Mouse (Mus musculus) right cerebral cortex, postnatal 25 days (tissue): ENCODE data around the gene Cpped1.

ENCODE experiments used
- DNase-seq: peaks from one replicate; pipeline ENCODE4 v3.0.0; 2022

The Cpped1 gene

DNA sequence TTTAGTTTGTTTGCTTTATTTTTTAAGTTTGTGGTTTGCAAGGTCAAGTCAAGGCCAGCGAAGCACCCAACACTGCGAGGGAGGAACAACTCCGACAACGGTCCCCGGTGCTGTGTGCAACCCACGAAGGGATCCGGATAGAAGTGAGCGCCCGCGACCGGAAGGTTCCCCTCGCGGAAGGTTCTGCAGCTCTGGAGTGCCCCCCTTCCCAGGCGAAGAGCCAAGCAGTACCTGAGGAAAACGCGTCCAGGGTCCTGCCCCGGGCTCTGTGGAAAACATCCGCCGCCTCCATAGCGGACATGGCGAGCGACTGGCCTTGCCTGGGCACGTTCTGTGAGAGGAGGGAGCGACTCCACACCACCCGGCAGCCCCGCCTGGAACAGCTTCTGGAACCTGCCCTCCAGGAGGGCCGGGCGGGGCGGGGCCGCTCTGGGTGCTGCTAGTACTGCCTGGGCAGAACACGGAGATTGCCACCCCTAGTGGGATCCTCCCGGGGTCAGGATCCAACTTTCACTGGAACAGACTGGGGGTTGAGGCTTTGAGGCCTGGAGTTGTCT, at the start of gene Cpped1:
Gene Cpped1 (minus strand): TSS at position 411 of the 557 bp plus-strand sequence.
- DNase-seq: peak; percentile 89

DNA sequence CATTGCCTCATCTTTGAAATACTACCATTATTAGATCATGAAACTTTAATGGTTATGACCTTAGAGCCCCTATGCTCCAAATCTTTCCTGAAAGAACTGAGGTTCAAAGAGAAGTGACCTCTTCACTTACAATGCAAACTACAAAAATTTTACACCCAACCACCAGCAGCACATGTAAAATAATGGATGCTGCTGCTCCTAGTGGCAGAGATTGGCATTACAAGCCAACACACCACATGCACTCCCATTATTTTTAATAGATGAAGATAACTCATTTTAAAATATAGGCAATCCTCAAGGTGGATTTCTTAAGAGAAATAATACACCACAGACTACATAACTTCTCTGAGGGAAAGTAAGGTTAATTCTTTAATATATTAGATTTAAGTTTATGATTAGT, 31.2 kb upstream of the Cpped1 start:
- no peak for DNase-seq

DNA sequence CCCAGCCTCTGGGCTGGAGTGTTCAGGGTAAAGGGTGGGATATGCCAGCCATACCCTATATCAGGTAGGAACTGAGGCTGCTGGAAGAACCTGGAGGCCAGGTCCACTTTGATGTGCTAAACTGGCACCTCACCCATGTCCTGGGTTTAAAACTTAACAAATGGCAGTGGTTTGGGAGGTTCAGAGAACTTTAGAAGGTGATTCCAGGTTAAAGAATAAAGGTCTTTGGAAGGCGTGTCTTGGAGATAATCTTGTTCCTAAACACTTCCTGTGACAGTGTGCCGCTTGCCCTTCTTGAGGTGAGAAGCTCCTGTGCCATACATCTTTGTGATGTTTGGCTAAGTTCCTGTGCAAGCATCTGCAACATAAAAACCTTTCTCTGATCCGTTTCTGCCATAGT, 1.6 kb upstream of the Cpped1 start:
- no peak for DNase-seq

DNA sequence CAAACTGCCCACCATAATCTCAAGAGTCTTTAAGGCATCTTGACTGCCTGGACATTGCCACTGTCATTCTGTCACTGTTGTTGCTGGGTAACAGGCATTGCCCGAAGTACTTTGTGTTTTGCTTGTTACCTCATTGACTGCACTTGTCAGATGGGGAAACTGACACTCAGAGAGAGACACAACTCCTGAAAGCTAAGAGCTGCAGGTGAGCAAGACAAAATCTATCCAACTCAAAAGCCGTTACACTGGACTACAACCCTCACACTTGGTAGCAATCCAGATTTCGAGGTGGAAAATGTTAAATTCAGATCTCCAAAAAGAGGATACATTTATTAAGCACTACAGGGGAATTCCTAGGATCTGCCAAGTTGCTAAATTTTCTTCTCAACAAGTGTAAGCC, 572 bp upstream of the Cpped1 start:
- no peak for DNase-seq

DNA sequence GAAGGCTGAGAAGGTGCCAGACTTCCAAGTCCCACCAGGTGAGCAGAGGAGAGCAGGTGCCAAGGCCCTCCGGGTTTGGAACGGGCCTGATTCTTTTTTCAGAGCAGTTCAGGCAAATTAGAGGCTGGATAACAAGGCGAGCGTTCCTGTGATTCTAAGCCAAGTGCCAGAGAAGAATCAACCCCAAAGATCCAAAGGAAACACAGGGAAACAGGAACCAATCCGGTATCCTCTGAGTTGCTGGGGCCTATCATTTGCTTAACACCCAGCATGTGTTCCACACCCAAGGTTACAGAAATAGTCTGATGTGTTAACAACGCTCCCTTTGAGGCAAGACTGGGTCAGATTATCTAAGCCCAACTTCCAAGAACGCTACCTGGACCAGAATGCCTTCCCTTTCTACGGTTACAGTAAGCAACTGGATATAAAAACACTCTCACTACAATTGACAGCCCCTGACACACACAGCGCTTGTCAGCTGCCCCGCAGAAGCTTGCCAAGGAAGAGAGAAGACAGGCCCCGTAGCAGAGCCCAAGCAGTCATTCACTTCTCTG, 707 bp downstream of the Cpped1 start:
- no peak for DNase-seq

DNA sequence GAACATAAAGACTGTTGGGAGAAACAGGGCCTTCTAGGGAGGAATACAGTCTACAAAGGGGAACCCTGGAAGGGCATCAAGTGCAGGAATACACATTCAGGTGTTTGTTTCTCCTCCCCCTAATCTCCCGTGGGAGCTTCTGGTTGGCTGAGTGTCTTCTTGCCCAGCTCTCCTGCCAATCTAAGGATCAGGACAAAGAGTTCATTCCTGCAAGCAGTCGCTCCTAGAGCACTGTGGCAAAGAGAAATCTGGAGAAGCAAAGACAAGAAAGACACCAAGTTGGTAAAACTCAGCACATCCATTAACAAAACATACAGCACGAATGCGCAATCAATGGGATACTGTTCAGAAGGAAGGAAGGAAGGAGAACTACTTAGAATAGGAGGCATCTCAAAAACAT, 1.4 kb downstream of the Cpped1 start:
- no peak for DNase-seq

DNA sequence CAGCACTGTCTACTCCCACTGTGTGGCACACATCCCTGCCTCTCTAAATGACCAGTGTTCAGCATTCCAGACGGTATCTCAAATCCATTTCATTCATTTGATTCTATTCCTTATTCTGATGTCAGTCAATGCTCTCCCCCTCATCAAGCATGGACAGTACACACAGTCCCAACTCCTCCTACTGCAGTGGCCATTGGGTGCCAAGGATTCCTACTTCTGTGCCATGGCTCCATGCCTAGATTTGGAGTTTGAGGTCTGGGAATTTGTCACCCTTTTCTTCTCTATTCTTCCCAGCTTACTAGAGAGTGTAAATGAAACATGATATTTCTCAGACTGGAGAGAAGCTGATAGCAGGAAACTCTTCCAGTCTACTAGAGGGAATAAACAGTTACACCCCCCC, 2.3 kb downstream of the Cpped1 start:
- DNase-seq: no peak

DNA sequence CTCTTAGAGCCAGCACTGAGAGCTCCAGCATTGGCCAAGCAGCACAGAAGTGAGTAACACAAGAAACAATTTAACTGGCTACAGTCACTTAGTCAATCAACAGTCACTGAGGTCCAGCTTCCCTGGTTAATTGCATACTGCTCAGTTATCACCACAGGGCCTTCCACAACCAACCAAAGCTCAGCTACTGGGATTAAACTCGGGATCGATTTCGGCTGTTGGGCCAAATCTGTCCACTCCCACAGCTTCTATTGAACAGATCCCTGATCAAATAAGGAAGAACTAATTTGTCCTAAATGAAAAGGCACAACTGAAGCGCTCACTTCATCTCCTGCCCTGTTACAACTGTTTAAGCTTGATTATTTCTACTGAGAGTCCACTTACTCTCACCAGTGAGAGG, 4.0 kb downstream of the Cpped1 start:
- no peak for DNase-seq

DNA sequence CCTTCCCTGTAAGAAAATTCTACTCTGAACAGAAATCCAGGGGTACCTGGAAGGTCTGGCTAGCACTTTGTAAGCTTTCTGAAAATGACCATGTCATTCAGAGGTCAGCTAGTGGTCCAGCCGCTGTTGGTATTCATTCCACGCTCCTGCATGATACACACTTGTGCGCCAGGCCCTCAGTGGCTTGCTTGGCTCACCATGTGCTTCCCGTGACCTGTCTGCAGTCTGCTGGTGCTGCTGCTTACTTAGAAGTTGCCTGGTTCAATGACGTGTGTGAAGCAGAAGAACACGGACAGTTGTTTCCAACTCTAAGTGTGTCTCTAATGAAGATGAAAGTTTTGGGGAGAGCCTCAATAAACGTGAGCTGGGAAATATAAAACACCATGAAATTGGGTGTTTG, 7.2 kb downstream of the Cpped1 start:
- DNase-seq: no peak

DNA sequence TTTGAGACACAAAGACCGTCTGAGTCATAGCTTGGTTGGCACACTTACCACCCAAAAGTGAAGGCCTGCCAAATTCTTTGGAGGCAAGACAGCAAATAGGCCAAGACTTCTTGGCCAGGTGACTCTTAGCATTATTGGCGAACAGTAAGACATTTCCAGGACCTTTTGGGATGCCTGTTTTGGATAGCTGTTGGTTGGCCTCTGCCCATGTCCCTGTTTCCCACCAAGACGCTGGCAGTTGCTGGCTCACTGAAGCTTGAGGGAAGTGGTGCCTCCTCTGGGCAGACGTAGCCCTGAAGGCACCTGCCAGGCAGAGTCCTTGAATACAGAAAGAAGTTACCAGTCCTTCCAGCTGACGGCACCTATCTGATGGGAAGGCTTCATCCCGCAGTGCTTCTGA, 8.9 kb downstream of the Cpped1 start:
- DNase-seq: no peak

DNA sequence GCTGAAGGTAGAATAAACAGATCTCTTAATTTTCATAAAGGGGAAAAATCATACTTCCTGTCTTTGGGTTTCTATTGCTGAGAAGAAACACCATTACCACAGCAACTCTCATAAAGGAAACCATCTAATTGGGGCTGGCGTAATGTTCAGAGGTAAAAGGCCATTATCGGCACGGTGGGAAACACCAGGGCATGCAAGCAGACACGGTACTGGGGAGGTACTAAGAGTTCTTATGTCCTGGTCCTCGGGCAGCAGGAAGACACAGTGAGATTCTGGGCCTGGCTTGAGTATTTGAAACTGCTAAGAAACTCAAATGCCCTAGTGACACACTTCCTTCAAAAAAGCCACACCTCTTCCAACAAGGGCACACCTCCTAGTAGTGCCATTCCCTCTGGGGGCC, 12.8 kb downstream of the Cpped1 start:
- DNase-seq: no peak

DNA sequence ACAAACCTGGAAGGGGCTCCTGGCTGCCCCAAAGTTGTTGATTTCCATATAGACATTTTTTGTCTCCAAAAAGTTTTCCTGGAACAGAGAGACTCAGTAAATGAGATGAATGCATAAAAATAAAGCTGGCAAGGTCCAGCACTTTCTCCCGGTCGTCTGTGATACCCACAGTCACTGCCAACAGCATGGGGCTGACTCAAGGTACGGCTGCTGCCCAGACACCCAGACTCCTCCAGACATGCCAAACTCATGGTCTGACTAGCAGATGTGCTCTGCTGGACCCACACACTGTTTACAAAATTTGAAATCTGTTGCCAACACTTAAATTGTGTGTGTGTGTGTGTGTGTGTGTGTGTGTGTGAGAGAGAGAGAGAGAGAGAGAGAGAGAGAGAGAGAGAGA, 14.4 kb downstream of the Cpped1 start:
- DNase-seq: no peak

DNA sequence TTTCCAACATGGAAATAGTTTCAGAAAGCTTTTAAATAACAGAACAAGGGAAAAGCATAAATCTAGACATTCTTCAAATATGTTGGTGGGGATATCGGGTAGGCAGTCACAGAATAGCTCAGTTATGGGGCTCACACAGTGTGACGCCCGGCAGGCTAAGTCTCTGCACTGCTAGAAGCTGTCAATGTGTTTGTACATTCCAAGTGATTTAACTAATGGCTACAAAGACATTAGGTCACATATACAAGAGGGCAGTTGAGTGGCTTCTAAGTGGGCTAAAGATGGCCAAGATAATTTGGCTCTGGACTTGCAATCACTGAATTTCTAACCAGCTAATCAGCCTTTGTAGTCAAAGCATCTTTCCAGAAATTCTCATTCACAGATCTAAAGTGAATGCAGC, 19.1 kb downstream of the Cpped1 start:
- DNase-seq: no peak

DNA sequence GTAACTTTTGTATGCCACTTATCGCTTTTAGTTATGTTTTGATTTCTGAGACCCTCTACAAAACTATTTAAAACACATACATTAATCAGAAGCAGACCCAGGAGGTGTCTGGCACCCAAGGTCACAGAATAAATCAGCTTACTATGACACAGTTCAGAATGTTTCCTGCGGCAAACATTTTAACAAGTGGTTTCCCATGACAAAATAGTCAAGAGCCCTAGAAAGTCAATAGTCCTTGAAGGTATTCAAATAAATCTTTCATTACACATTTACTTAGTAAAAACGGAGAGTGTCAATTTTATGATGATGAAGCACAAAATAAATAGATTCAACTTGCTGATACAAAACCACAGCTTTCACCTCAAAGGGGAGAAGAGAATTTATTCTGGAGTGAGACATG, 19.5 kb downstream of the Cpped1 start:
- no peak for DNase-seq

DNA sequence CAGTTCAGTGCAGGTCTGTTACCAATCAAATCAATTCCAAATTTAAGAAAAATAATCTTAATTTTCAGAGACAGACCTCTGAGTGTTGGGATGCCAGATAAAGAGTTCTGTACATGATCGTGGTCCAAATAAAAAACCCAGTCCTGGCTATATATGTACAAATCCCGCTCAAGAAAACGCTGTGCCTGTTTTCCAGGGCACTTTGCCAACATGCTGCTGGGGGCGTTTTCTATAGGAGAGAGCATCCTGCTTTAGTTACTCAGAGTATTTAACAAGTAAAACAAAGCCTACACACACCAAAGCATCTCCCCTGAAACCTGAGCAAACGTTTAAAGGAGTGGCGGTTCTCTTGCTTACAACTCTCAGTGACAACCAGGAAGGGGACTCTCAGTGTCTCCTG, 27.4 kb downstream of the Cpped1 start:
- no peak for DNase-seq

DNA sequence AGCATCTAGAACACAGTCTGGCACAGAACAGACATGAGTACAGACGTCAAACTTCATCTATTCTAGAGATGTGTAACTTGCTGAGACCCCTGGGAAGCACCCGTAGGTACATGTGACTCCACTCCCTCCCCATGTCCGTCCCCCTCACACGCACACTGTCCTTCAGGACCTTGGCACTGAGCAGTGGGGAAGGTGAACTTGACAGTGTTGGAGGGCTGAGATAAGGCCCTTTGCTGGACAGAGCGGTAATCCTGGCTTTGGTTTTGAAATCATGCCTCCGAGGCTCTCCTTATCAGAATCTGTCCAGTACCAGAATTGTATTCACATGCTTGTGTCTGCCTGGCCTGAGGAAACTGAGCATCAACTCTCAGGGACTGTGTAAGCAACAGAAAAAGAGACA, 28.8 kb downstream of the Cpped1 start:
- no peak for DNase-seq

DNA sequence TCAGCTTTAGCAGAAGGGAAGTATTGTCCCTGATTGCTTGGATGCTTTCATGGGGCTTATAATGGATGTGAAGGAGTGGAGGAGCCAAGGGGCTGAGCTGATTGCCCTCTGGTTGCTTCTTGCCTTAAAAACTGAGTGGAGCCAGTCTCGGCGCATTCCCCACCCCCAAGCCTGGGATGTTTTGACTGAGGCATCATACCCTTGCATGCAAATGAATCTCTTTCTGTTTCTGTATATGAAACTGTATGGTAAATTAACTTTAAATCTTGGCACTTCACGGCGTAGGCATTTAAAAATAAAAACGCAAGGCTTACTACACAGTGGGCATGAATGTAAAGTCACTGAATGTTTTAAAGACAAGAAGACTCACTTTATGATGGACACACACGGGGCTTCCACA, 30.0 kb downstream of the Cpped1 start:
- DNase-seq: no peak

DNA sequence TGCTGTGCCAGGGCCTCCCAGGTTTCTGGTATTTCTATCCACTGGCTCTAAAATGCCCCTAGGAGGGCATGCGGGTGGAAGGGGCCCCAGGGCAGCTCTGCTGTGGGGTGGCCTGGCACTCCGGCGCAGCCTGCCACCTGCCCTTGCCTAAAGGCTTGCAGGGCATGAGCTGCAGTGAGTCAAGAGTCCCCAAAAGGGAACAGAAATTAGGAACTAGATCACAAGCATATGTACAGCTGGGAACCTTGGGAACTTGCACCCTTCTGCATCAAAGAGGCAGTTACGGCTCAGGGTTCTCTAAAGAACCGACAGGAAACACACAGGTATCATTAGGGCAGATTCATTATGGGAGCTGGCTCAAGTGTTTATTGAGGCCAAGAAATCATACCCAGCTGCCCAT, 34.0 kb downstream of the Cpped1 start:
- no peak for DNase-seq

DNA sequence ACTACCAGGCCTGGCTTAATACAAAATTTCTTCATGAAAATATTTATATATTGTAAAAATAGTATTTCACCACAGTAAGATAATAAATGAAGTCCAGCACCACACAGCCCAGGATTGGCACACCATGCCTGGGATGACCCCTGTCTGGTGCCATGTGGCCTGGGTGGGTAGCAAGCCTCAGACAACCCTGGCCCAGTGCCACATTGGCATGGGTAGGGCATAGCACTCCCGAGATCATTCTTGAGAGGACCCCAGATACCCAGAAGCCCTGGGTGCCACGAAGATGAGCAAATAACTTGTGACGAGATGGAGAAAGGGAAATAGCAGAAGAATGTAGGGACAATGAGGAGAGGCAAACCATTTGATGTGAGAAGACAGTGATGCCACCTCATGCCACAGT, 36.0 kb downstream of the Cpped1 start:
- no peak for DNase-seq

DNA sequence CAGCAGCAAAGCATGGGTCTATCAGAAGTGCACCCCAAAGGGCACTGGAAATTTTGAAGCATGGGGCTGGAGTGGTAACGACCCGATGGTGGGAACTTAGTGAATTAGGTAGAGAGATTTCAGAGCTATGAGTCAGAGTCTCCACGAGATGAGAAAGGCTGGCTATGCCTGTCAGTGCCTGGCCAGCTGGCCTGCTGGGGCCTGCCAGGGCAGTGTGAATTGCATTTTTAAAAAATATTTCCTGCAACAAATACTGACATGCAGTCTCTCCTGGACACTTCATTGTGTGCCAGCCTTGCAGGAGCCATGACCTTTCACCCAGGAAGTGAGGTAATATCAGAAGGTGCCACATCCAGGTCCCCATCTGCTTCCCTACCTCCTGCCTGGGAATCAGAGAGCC, 40.8 kb downstream of the Cpped1 start:
- no peak for DNase-seq

DNA sequence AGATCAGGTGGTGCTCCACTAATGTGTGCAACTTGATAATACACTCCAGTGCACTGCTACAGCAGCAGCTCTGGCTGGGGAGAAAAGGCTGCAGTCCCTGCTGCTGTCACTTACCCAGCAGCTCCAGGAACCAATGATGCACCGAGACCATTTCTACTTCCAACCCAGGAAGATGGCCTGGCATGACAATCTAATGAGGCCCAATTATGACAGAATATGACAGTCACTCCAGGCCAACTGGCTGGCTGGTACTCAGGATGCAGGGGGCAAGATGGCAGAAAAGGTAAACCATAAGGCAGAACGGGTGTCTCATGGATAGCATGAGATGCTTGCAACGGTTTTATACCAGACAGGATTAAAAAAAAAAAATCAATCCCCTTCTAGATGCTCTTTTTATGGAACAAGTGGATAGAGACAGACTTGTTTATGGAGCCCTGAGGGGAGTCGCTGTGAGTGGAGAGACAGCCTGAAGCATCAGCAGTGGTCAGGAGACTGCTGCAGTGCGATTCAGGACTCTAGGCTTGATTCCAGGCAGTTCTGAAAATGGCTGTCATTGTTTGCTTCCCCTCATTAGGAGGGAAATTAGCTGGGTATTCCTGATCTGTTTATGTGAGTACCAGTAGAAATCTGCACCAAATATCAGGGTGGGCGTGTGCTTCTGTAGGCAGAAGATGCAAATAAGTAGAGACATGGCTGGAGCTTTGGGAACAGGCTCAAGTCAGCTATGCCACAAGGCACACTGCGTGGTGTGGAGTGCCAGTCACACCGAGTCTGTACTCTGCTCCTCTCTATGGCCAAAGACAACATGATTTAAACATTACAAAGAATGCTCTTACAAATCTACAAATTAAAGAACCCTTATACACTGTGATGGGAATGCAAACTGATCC, 56.3 kb downstream of the Cpped1 start:
- no peak for DNase-seq

DNA sequence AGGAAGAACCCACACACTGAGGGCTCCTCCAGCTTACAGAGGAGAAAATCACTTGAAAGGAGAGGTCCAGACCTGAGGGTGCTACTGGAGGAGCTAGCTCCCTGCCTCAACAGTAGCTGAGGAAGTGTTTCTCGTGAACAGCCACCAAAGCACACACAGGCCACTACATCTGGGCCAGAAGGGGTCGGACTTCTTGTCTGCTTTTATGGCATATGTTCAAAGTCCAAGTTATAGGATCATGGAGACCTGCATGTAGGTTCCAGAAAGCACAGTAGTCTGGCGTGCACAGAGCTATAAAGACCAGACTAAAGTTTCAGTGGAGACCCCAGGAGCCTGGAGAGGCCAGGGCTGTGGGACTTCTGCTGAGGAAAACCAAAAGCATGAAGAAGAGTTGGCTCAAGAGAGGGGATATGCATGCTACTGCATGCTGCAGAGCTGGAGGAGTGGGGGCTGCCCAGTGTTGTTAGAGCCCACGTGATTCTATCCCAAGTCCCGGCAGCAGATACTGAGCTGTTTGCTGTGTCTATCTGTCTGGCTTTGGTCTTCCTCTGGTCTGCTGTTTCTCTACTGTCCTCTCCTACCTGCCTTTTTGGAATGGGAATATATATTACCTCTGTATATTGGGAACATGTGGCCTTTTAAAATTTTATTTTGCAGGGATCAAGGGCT, 60.1 kb downstream of the Cpped1 start:
- no peak for DNase-seq

DNA sequence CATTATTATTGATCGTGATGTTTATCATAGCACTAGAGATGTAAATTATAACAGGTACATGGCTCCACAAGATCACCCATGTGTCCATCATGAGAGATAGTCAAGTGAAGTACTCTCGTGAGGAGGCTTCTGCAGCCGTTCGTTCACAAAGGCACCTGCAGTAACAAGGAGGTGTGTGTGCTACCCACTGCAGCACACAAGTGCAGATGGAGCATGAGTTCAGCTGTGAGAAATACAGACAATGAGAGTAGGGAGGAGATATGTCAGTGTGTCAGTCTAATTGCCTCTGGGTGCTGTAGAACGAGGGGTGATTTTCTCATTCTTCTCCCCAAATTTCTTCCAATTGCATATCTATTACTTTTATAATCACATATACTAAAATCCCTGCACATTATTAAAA, 63.9 kb downstream of the Cpped1 start:
- no peak for DNase-seq

DNA sequence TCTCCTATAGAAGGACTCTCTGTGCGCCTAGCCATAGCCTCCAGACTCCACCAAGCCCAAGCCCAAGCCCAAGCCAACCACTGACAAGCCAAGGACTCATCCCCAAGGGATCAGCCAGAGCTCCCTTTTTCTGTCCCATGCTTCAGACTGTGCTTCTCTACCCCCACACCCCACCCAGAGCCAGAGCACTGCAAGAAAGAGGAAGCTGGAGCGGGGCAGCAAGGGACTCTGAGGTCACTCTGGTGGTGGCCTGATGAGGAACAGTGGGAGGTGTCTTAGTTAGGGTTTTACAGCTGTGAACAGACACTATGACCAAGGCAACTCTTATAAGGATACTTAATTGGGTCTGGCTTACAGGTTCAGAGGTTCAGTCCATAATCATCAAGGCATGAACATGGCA, 65.8 kb downstream of the Cpped1 start:
- DNase-seq: no peak
